In genomic region chr7:127800435-127801009, GRCm38 (mm10) we compare ENCODE assay signal across 8 mouse cellular contexts. TPM values are rescaled to one million over a fixed set of nuclear protein-coding genes. Genes with fewer than 3 reads are reported as not detected.
DNase-seq lines count a peak whose midpoint lies in the region; ATAC-seq and TF ChIP-seq lines count a peak whose summit lies in the region.

Gene Hsd3b7 (plus strand): TSS chr7:127800604.

- WGBS in heart, embryonic 13.5 days, result 28% methylated on average over 6 of the region's 6 CpGs
- WGBS in kidney, postnatal 0 days, result 15% methylated on average over 6 of the region's 6 CpGs
- 7% methylated on average over 6 of the region's 6 CpGs for WGBS in liver, adult 2 months

- TF ChIP-seq CTCF in kidney, postnatal 0 days (IDR thresholded peaks at IDR 0.05; ENCODE audit: low read depth), result peak; percentile 100
- peak; percentile 94 for TF ChIP-seq CTCF in liver, adult 2 months (IDR thresholded peaks at IDR 0.05; ENCODE audit: low read depth, low read length)

- no peaks in the 10 kb centered on the region for H3K27me3 ChIP-seq in heart, embryonic 13.5 days (replicated peaks)
- H3K27me3 ChIP-seq in kidney, postnatal 0 days (ENCODE audit: insufficient read depth, low read length), result no peaks in the 10 kb centered on the region
- no peaks in the 10 kb centered on the region for H3K27me3 ChIP-seq in liver, adult 2 months (ENCODE audit: control insufficient read depth, insufficient read depth, low read length)

- peak; percentile 67; the same call in 1 of the 2 replicates for ATAC-seq in heart, embryonic 13.5 days (ENCODE audit: extremely low read depth, insufficient number of reproducible peaks, low FRiP score, low TSS enrichment)
- ATAC-seq in kidney, postnatal 0 days (replicated peaks; ENCODE audit: low FRiP score, low read depth), result peak; percentile 91
- ATAC-seq in monocyte, adult 5-6 weeks (replicated peaks; ENCODE audit: insufficient number of reproducible peaks, low FRiP score, low TSS enrichment, poor library complexity, severe bottlenecking), result peak; percentile 75

- H3K9ac ChIP-seq in heart, embryonic 13.5 days, result peak within 1 kb of the TSS; percentile 61
- H3K9ac ChIP-seq in kidney, postnatal 0 days (ENCODE audit: low read depth, low read length), result peak within 1 kb of the TSS; percentile 35
- H3K9ac ChIP-seq in liver, adult 2 months (ENCODE audit: low read depth, low read length), result peak within 1 kb of the TSS; percentile 77

- peak; percentile 94 for TF ChIP-seq POLR2A in liver, adult 2 months (IDR thresholded peaks at IDR 0.05; ENCODE audit: extremely low read depth, insufficient read depth, low read length)

- peaks cover 13% of the 10 kb centered on the region for H3K4me1 ChIP-seq in heart, embryonic 13.5 days
- 0 out of 2 replicates have a peak, but pooled peaks cover 5% of the 10 kb centered on the region for H3K4me1 ChIP-seq in kidney, postnatal 0 days (replicated peaks; ENCODE audit: insufficient read depth, low read length)
- peaks cover 11% of the 10 kb centered on the region for H3K4me1 ChIP-seq in liver, adult 2 months (ENCODE audit: control insufficient read depth, insufficient read depth, low read length)

- no peaks in the 10 kb centered on the region for H3K9me3 ChIP-seq in heart, embryonic 13.5 days
- H3K9me3 ChIP-seq in kidney, postnatal 0 days (replicated peaks; ENCODE audit: low read length), result no peaks in the 10 kb centered on the region

- H3K27ac ChIP-seq in heart, embryonic 13.5 days (replicated peaks), result peak within 1 kb of the TSS; percentile 37
- peak within 1 kb of the TSS; percentile 32; the same call in 1 of the 2 replicates for H3K27ac ChIP-seq in kidney, postnatal 0 days
- peak within 1 kb of the TSS; percentile 89 for H3K27ac ChIP-seq in liver, adult 2 months (replicated peaks; ENCODE audit: insufficient read depth, low read depth, low read length)

- H3K4me2 ChIP-seq in heart, embryonic 13.5 days, result peak within 1 kb of the TSS; percentile 62
- peak within 1 kb of the TSS; percentile 46 for H3K4me2 ChIP-seq in kidney, postnatal 0 days (ENCODE audit: low read length)

- DNase-seq in CD4-positive, CD25-positive, alpha-beta regulatory T cell, adult 2 months (ENCODE audit: low read depth, low spot score), result peak; percentile 84
- DNase-seq in c-Kit-negative CD71-positive TER-119-positive erythroid progenitor cells, embryonic 14.5 days (ENCODE audit: low read depth, low spot score), result peak; percentile 49
- peak; percentile 78 for DNase-seq in fibroblast of lung, adult 2 months (ENCODE audit: low read depth)
- DNase-seq in kidney, postnatal 0 days (ENCODE audit: low spot score), result peak; percentile 97
- DNase-seq in liver, adult 2 months (ENCODE audit: extremely low read depth, low read depth, low spot score), result peak; percentile 95
- peak; percentile 65 to 76 for DNase-seq in spleen, postnatal 36 days (ENCODE audit: low spot score in 2 of 2)

- H3K36me3 ChIP-seq in heart, embryonic 13.5 days, result peaks cover 64% of the 10 kb centered on the region
- H3K36me3 ChIP-seq in kidney, postnatal 0 days (ENCODE audit: insufficient read depth, low read length), result peaks cover 41% of the 10 kb centered on the region
- H3K36me3 ChIP-seq in liver, adult 2 months (ENCODE audit: control insufficient read depth, insufficient read depth, low read length), result peaks cover 8% of the 10 kb centered on the region; the same call in 1 of the 2 replicates

- H3K79me2 ChIP-seq in liver, adult 2 months (ENCODE audit: control insufficient read depth, insufficient read depth, low read length), result peaks cover 13% of the 10 kb centered on the region

- peak within 1 kb of the TSS; percentile 41 for H3K4me3 ChIP-seq in heart, embryonic 13.5 days
- no peak within 1 kb of the TSS; the same call in 1 of the 2 replicates for H3K4me3 ChIP-seq in kidney, postnatal 0 days (replicated peaks; ENCODE audit: low read depth, low read length)
- H3K4me3 ChIP-seq in liver, adult 2 months (ENCODE audit: insufficient read depth, low read depth, low read length), result peak within 1 kb of the TSS; percentile 70

RNA-seq across cellular contexts. Expression of gene Hsd3b7, which starts in this region (rescaled TPM):
- 19.5 and 21.6 TPM in 2 replicates for polyA plus RNA-seq in heart, embryonic 13.5 days (2015; fragmentation: Nextera tagmentation; extraction: Ambion mirVana)
- polyA plus RNA-seq in kidney, postnatal 0 days (2015; fragmentation: Nextera tagmentation; extraction: Ambion mirVana), result 28.3 and 28.8 TPM in 2 replicates
- total RNA-seq in liver, adult 2 months (2014; rRNA removed), result 458 and 477 TPM in 2 replicates
- polyA plus RNA-seq in liver, adult 2 months (2012; rRNA removed), result 1,150 and 1,162 TPM in 2 replicates
- 8.6 to 11.1 TPM (median 9.4 TPM) in 3 replicates for total RNA-seq in monocyte, adult 5-6 weeks (2017)

Comparison
In these comparisons a context has a peak if more than half of its experiments do, and no peak if none do; other contexts are left out.
1. RNA of gene Hsd3b7 (total RNA-seq): 458 to 477 TPM in liver, adult 2 months; 8.6 to 11.1 TPM in monocyte, adult 5-6 weeks; every median in the first group is over 10 times any median in the second.
2. RNA of gene Hsd3b7 (polyA plus RNA-seq): 1,150 to 1,162 TPM in liver, adult 2 months; 28.3 to 28.8 TPM in kidney, postnatal 0 days and 19.5 to 21.6 TPM in heart, embryonic 13.5 days; every median in the first group is over 10 times any median in the second.
3. H3K27ac ChIP-seq: peak in every context shown above with its lines; median percentile 89 in liver, adult 2 months; 37 in heart, embryonic 13.5 days; 32 in kidney, postnatal 0 days.
4. Peak in every context shown above with its lines, with median percentiles within 50 percentile points of each other: DNase-seq, ATAC-seq and H3K9ac ChIP-seq.